Mouse (Mus musculus) embryonic fibroblast, embryonic 13.5 days (primary cell): ENCODE data around the gene Mylk4.

Experiments used
- CTCF ChIP-seq: IDR thresholded peaks from 2 replicates; pipeline ENCODE4 v1.5.1; 2011; ENCODE audit warnings: mild to moderate bottlenecking, control low read depth, low read length, moderate library complexity, borderline replicate concordance; ENCODE audit not compliant: insufficient read depth
- POLR2A ChIP-seq: IDR thresholded peaks from 2 replicates; pipeline ENCODE4 v1.6.1; 2011; ENCODE audit warnings: low read depth, mild to moderate bottlenecking, control low read depth, low read length, moderate library complexity

- TF ChIP-seq CTCF = no peak
- no peak for TF ChIP-seq POLR2A
These were observed 104.8 kb downstream of the Mylk4 start for GRCm38 (mm10) chr13:32678998-32679397.
